Mouse (Mus musculus): ENCODE measurements around the gene Eaf1. TPM values are rescaled to one million over a fixed set of nuclear protein-coding genes. Genes with fewer than 3 reads are reported as not detected.

Eaf1 gene
- total and polyA plus RNA-seq, 3 experiments, result 10.8 to 14.6 (median 11.2) TPM

DNA sequence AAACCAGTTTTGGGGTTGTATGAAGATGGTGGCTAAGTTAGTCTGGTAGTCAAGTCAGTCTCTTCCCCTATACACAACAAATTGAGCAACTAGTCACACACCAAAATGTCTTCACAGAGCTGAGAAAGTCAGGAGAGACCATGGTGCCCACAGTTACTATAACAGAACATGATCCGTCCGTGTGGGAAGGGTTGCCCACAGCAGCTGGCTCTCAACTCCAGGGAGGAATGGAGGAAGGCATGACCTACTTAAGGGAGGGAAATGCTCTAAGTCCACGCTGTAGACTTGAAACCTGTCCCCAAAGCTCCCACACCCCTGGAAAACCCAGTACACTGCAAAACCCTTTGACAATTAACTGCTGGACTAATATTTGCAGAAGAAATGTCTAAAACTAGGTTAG lies 16.1 kb downstream of the Eaf1 start:
- no peaks in the 10 kb centered on the region for H3K79me2 ChIP-seq (replicated peaks; ENCODE audit: control insufficient read depth, insufficient read depth, low read length)
- H3K9ac ChIP-seq (ENCODE audit: low read depth, low read length), result no peak overlapping the region
- intact Hi-C loops (cut with DNase I), result no loop called here
- peaks cover 10% of the 10 kb centered on the region for H3K36me3 ChIP-seq (ENCODE audit: control insufficient read depth, insufficient read depth, low read length)
- TF ChIP-seq CTCF (IDR thresholded peaks at IDR 0.05), result no peak
- no peak for TF ChIP-seq POLR2A (IDR thresholded peaks at IDR 0.05; ENCODE audit: insufficient read depth, low read depth, low read length)
- no peaks in the 10 kb centered on the region for H3K27me3 ChIP-seq (ENCODE audit: control insufficient read depth, insufficient read depth, low read length)
- 89% methylated on average over 3 of the region's 3 CpGs for WGBS
- DNase-seq, result no peak
- H3K4me3 ChIP-seq, result no peak overlapping the region
- no peak overlapping the region for H3K27ac ChIP-seq
- H3K4me1 ChIP-seq (ENCODE audit: control insufficient read depth, insufficient read depth, low read length), result no peaks in the 10 kb centered on the region

DNA sequence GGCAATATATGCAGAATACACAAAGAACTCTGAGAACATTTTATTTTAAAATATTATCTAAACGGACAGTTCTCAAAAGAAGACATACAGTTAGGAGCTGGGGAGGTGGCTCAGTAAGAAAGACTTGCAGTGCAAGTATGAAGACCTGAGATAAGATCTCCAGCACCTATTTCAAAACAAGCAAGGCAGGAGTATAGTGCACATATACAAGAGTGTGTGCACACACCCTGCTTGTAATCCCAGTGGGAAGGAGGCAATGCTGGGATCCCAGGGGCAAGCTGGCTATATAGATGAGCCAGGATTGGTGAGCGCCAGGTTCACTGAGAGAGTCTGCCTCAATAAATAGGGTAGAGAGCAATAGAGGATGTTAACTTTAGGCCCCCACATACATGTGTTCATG lies 21.7 kb downstream of the Eaf1 start:
- Histone ChIP-seq H3K36me3 (ENCODE audit: control insufficient read depth, insufficient read depth, low read length) (no peaks in the 10 kb centered on the region), H3K27ac (no peak overlapping the region), H3K79me2 (replicated peaks; ENCODE audit: control insufficient read depth, insufficient read depth, low read length) (no peaks in the 10 kb centered on the region), H3K4me3 (no peak overlapping the region), H3K9ac (ENCODE audit: low read depth, low read length) (no peak overlapping the region), H3K27me3 (ENCODE audit: control insufficient read depth, insufficient read depth, low read length) (no peaks in the 10 kb centered on the region), H3K4me1 (ENCODE audit: control insufficient read depth, insufficient read depth, low read length) (peaks cover 2% of the 10 kb centered on the region; the same call in 1 of the 2 replicates)
- 92% methylated on average over 2 of the region's 2 CpGs for WGBS
- TF ChIP-seq POLR2A (IDR thresholded peaks at IDR 0.05; ENCODE audit: insufficient read depth, low read depth, low read length) (no peak), CTCF (IDR thresholded peaks at IDR 0.05) (no peak), EP300 (IDR thresholded peaks at IDR 0.05; ENCODE audit: insufficient read depth, low read depth, low read length) (no peak)
- intact Hi-C loops (cut with DNase I), result no loop called here
- DNase-seq, result no peak

DNA sequence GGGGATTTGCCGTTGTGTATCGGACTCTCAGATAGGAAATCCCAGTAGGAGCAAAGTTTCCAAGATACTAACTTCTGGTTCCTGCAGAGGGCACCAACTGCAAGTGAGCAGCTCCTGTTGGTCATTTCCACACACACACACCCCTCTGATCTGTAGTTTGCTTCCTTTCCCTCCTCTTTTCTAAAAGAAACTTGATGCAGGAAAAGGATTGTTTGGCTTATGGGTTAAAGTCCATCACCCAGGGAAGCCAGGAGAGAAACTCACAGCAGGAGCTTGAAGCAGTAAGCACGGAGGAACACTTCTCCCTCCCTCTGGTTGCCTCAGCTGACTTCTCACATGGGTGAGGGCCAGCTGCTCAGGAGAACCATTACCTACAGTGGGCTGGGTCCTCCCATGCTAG lies 25.0 kb downstream of the Eaf1 start:
- Histone ChIP-seq H3K9ac (ENCODE audit: low read depth, low read length) (no peak overlapping the region), H3K27me3 (ENCODE audit: control insufficient read depth, insufficient read depth, low read length) (no peaks in the 10 kb centered on the region), H3K27ac (no peak overlapping the region), H3K4me1 (ENCODE audit: control insufficient read depth, insufficient read depth, low read length) (peaks cover 2% of the 10 kb centered on the region; the same call in 1 of the 2 replicates), H3K4me3 (no peak overlapping the region), H3K79me2 (replicated peaks; ENCODE audit: control insufficient read depth, insufficient read depth, low read length) (no peaks in the 10 kb centered on the region), H3K36me3 (ENCODE audit: control insufficient read depth, insufficient read depth, low read length) (no peaks in the 10 kb centered on the region)
- intact Hi-C loops (cut with DNase I), result loop anchor here (1.0 to 2.0 kb wide), 2 partner anchors 50 to 86 kb away; no protein-coding TSS in a partner anchor
- 9% methylated on average over 3 of the region's 3 CpGs for WGBS
- no peak for DNase-seq
- 0 out of 2 replicates have a peak, but pooled peaks have one; percentile 46 for TF ChIP-seq EP300 (IDR thresholded peaks at IDR 0.05; ENCODE audit: insufficient read depth, low read depth, low read length)
- TF ChIP-seq POLR2A (IDR thresholded peaks at IDR 0.05; ENCODE audit: insufficient read depth, low read depth, low read length), result no peak
- TF ChIP-seq CTCF (IDR thresholded peaks at IDR 0.05), result peak; percentile 69

DNA sequence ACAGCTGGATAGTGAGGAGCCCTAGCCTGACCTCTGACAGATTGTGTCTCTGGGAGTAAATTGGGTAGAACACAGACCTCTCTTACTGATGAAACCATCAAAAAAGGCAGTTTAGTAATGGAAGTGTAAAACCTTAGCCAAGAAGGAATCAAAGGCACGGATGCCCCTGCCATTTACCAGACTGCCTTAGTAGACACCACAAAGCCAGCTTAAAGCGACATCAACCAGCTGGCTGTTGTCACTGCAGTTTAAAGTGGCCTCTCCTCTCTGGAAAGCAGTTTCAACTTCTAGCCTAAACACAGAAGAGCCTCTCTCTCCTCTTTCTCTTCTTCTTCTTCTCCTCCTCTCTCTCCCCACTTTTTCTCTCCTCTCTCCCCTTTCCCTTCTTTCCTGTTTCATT lies 27.1 kb downstream of the Eaf1 start:
- H3K4me3 ChIP-seq, result no peak overlapping the region
- H3K4me1 ChIP-seq (ENCODE audit: control insufficient read depth, insufficient read depth, low read length), result peaks cover 2% of the 10 kb centered on the region; the same call in 1 of the 2 replicates
- no peaks in the 10 kb centered on the region for H3K27me3 ChIP-seq (ENCODE audit: control insufficient read depth, insufficient read depth, low read length)
- 57% methylated on average over 2 of the region's 2 CpGs for WGBS
- DNase-seq, result no peak
- no peak overlapping the region for H3K9ac ChIP-seq (ENCODE audit: low read depth, low read length)
- H3K79me2 ChIP-seq (replicated peaks; ENCODE audit: control insufficient read depth, insufficient read depth, low read length), result no peaks in the 10 kb centered on the region
- intact Hi-C loops (cut with DNase I), result no loop called here
- no peak for TF ChIP-seq EP300 (IDR thresholded peaks at IDR 0.05; ENCODE audit: insufficient read depth, low read depth, low read length)
- TF ChIP-seq CTCF (IDR thresholded peaks at IDR 0.05), result peak; percentile 49
- no peak overlapping the region for H3K27ac ChIP-seq
- H3K36me3 ChIP-seq (ENCODE audit: control insufficient read depth, insufficient read depth, low read length), result no peaks in the 10 kb centered on the region

- intact Hi-C loops (cut with DNase I), result no loop called here
- TF ChIP-seq EP300 (IDR thresholded peaks at IDR 0.05; ENCODE audit: insufficient read depth, low read depth, low read length) (no peak), CTCF (IDR thresholded peaks at IDR 0.05) (no peak), POLR2A (IDR thresholded peaks at IDR 0.05; ENCODE audit: insufficient read depth, low read depth, low read length) (no peak)
- WGBS, result 70% methylated on average over 7 of the region's 7 CpGs
Measured at GRCm38 (mm10) chr14:31525040-31525810, 31.0 kb downstream of the Eaf1 start.

GRCm38 (mm10) chr14:31530847-31531246 lies 36.6 kb downstream of the Eaf1 start:
- Histone ChIP-seq H3K79me2 (replicated peaks; ENCODE audit: control insufficient read depth, insufficient read depth, low read length) (no peaks in the 10 kb centered on the region), H3K4me1 (ENCODE audit: control insufficient read depth, insufficient read depth, low read length) (no peaks in the 10 kb centered on the region), H3K27ac (no peak overlapping the region), H3K9ac (ENCODE audit: low read depth, low read length) (no peak overlapping the region), H3K27me3 (ENCODE audit: control insufficient read depth, insufficient read depth, low read length) (no peaks in the 10 kb centered on the region), H3K36me3 (ENCODE audit: control insufficient read depth, insufficient read depth, low read length) (no peaks in the 10 kb centered on the region), H3K4me3 (no peak overlapping the region)
- WGBS, result 89% methylated on average over 4 of the region's 4 CpGs
- intact Hi-C loops (cut with DNase I), result no loop called here
- no peak for DNase-seq
- TF ChIP-seq EP300 (IDR thresholded peaks at IDR 0.05; ENCODE audit: insufficient read depth, low read depth, low read length) (no peak), POLR2A (IDR thresholded peaks at IDR 0.05; ENCODE audit: insufficient read depth, low read depth, low read length) (no peak)

More at GRCm38 (mm10) chr14:31525040-31525810, 31.0 kb downstream of the Eaf1 start:
- DNase-seq, result no peak
- Histone ChIP-seq H3K36me3 (ENCODE audit: control insufficient read depth, insufficient read depth, low read length) (no peaks in the 10 kb centered on the region), H3K27ac (no peak overlapping the region), H3K9ac (ENCODE audit: low read depth, low read length) (no peak overlapping the region), H3K79me2 (replicated peaks; ENCODE audit: control insufficient read depth, insufficient read depth, low read length) (no peaks in the 10 kb centered on the region), H3K4me3 (no peak overlapping the region), H3K4me1 (ENCODE audit: control insufficient read depth, insufficient read depth, low read length) (no peaks in the 10 kb centered on the region), H3K27me3 (ENCODE audit: control insufficient read depth, insufficient read depth, low read length) (no peaks in the 10 kb centered on the region)
